Mouse (Mus musculus) cortical plate, adult 2 months (tissue): ENCODE measurements around the gene Cdc14b.

ENCODE experiments used
- CTCF ChIP-seq: fragments of 200-500 bp; IDR thresholded peaks from 2 replicates; pipeline ENCODE4 v1.5.1; 2011; ENCODE audit warnings: mild to moderate bottlenecking, control low read depth, low read length; ENCODE audit not compliant: insufficient read depth; ENCODE audit errors: extremely low read depth
- POLR2A ChIP-seq: fragments of 200-500 bp; IDR thresholded peaks from 2 replicates; pipeline ENCODE4 v1.6.1; 2011; ENCODE audit warnings: mild to moderate bottlenecking, low read length, control low read depth; ENCODE audit not compliant: insufficient read depth; ENCODE audit errors: extremely low read depth

- TF ChIP-seq CTCF: no peak
- TF ChIP-seq POLR2A: no peak
These were observed 17.9 kb downstream of the Cdc14b start for GRCm38 (mm10) chr13:64257010-64257813.
